Mouse (Mus musculus) erythroblast, embryonic 14.5 days (primary cell): Measurements from ENCODE around the gene Itpr3.

Experiments used
- GATA1 ChIP-seq: IDR thresholded peaks from 2 replicates; pipeline ENCODE4 v1.6.1; 2012; ENCODE audit warnings: low read length, inconsistent platforms, mixed read lengths
- TAL1 ChIP-seq: IDR thresholded peaks from 3 replicates; pipeline ENCODE4 v1.6.1; 2012; ENCODE audit warnings: low read length, inconsistent platforms, mixed read lengths

DNA sequence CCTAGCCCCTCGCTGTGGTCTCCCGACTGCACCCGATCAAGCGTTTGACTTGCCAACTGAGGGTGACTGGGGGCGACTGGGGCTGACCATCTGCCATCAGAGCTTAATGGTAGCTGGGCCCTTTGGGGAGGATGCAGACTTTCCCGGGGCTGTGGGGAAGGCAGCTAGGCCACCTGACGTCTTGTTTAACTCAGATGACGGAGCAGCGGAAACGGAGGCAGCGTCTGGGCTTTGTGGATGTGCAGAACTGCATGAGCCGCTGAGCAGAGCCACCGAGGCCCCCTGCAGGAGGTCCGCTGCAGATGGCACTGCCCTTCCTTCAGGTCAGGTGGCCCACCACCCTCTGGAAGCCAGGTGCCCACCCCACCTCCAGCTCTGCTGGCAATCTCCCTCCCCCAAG lies 64.2 kb downstream of the Itpr3 start:
- TF ChIP-seq GATA1 (no peak), TAL1 (no peak)
